Mouse (Mus musculus) ES-E14 (cell line): ENCODE results near the gene Htra2.

Experiments
- CHD2 ChIP-seq: IDR thresholded peaks from 2 replicates; pipeline ENCODE4 v1.6.1; 2014; ENCODE audit warnings: mild to moderate bottlenecking, low read depth, low read length, inconsistent platforms
- MAFK ChIP-seq: IDR thresholded peaks from 2 replicates; pipeline ENCODE4 v1.6.1; 2014; ENCODE audit warnings: mild to moderate bottlenecking, low read depth, low read length, inconsistent platforms; ENCODE audit not compliant: insufficient read depth
- ZC3H11A ChIP-seq: IDR thresholded peaks from 2 replicates; pipeline ENCODE4 v1.6.1; 2012; ENCODE audit warnings: low read depth, mild to moderate bottlenecking, inconsistent platforms, low read length, borderline replicate concordance
- ZNF384 ChIP-seq: IDR thresholded peaks from 2 replicates; pipeline ENCODE4 v1.6.1; 2012; ENCODE audit warnings: low read depth, low read length, inconsistent platforms

DNA sequence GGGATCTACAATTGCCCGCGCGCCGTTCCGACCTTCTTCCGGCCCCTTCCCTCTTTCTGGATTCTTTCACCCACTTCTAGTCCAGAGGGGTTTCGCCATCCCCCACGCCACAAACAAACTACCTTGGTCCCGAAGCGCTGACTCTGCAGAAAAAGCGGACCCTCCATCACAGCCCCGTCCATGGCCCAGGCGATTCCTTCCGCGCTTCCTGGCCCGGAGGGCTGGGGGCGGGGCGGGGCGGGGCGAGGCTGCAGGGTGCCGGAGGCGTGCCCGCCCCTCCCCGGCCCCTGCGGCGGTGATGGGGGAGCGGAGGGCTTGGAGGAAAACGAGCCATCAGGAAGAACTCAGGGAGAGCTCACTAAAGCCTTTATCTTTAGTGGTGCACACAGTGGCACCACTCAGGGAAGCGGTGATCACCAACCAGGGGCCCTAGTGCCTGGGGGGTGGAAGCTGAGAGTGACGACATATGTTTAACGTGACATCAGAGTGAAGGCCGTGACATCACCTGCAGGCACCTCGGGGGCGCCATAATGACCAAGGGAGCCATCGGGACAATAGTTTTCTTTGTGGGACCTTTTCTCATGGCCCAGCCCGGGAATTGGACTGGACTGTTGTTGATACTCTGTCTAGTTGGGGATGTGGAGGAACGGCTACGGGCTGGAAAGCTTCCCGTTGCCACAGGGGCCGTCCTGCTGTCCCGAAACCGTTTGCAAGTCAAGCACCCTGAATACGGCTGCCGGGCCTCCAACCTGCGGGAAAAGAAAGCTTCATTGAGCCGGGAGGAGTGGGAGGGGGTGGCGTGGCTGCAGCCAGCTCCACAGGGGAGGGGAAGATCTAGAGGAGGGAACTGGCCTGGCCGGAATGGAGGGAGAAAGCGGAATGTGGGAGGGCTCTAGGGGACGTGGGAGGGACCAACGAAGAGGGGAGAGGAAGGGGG lies 21.6 kb downstream of the Htra2 start, which contains the start of the genes Dok1 and Loxl3:
- TF ChIP-seq ZC3H11A (no peak), ZNF384 (no peak), MAFK (peak; percentile 96), CHD2 (no peak)
